Mouse (Mus musculus): Measurements from ENCODE around the gene Cpt2.

Cpt2 gene

DNA sequence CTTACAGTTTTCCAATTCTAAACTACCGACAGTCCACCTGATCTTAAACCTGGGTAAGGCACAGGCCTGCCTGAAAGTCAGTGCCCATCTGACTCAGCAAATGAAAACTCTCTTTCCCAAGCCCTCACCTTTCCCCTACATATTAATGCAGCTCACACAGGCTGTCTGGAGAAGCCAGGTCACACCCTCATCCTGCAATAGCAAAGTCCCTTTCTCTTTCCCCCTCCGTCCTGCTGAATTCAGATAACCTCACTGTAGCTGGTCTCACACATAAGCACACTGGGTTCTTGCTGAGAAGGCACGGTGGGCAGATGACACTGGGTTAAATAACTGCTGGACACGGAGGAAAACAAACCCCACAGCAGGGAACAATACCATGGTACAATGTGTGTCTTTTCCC, 1.5 kb downstream of the Cpt2 start:
- no peak for ATAC-seq (ENCODE audit: insufficient number of reproducible peaks, low FRiP score, low TSS enrichment)

DNA sequence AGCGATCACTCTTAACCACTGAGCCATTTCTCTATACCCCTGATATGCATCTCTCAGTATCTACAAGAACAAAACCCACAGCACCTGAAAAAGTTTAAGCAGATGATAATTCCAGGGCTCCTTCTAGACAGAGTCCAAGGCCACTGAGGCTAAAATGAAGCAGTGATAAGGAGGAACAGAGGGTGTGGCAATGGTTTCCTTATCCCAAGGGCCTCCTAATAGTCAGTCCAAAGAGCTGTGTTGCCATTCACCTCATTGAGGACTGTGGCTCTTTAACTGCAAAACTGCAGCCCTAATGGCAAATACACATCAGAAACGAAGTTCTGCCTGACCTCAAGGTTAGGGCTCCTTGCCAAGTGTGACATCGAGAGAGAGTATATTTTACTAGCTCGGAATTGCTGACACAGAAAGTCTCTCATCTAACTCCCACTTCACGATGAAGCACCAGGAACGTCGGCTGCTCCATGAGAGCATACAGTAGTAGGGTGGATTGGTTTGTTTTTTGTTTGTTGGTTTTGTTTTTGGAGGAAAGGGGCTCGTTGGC, 2.2 kb downstream of the Cpt2 start:
- ATAC-seq (ENCODE audit: insufficient number of reproducible peaks, low FRiP score, low TSS enrichment), result no peak

DNA sequence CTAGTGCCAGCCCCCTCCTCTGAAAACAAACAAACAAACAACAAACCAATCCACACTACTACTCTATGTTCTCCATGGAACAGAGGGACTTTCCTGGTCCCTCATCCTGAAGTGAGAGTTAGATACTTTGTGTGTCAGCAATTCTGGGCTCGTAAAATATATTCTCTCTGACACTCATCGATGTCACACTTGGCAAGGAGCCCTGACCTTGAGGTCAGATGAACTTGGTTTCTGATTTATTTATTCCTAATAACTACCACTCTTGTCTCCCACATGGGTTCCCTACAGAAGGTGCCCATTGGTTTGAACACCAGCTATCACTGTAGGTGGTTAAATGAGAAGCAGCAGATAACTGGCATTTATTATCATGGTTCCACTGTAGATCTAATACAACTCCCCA, 3.1 kb downstream of the Cpt2 start:
- no peak for ATAC-seq (ENCODE audit: insufficient number of reproducible peaks, low FRiP score, low TSS enrichment)

DNA sequence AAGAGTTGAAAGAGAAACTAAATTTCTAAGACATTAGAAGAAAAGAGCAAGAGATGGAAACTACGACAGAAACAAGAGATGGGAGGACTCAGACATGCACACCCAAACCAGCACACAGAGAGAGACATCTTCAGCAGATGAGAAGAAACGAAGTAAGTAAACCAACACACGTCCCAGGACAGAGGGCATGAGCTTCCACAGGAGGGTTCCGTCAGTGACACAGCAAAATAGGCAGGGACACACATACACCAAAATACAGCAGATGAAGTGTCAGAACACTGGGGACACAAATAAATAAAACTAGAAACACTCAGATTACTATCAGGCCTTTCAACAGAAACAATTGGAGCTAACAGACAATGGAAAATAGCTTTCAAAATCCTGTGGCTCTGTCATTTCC, 13.4 kb downstream of the Cpt2 start:
- no peak for ATAC-seq (ENCODE audit: insufficient number of reproducible peaks, low FRiP score, low TSS enrichment)

DNA sequence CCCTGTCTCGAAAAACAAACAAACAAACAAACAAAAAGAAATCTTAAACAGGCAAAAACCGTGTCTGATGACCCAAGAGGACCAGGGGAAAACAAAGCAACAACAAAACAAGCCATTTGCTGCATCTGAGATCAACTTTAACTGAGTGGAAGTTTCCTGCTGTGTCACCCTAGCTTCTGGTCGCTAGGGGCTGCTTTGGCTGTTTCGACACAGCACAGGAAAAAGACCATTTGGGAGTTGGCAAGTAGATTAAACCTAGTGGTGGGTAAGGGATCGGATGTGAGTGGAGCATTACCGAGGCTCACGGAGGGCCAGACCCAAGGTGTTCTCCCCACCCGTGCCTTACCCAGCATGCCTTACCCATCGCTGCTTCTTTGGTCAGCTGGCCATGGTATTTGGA, 16.8 kb downstream of the Cpt2 start:
- ATAC-seq (ENCODE audit: insufficient number of reproducible peaks, low FRiP score, low TSS enrichment), result no peak

DNA sequence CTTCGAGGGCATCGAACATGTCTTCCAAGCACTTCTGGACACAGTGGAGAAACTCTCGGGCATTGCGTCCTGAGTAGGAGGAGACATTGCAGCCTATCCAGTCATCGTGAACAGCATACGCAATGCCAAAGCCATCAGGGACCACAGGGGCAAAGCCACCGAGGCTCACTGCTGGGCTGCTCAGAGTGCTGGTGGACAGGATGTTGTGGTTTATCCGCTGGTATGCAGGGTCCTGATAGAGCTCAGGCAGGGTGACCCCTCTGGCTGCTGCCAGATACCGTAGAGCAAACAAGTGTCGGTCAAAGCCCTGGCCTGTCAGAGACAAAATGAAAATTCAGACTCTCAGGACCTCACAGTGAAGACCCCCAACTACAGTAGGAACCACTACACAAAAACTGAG, 19.2 kb downstream of the Cpt2 start:
- ATAC-seq (ENCODE audit: insufficient number of reproducible peaks, low FRiP score, low TSS enrichment), result no peak

GRCm38 (mm10) chr4:107900206-107900605, 23.2 kb downstream of the Cpt2 start:
- no peak for ATAC-seq (ENCODE audit: insufficient number of reproducible peaks, low FRiP score, low TSS enrichment)

- no peak for ATAC-seq (ENCODE audit: insufficient number of reproducible peaks, low FRiP score, low TSS enrichment)
These were observed 24.0 kb downstream of the Cpt2 start for GRCm38 (mm10) chr4:107899211-107899927.

GRCm38 (mm10) chr4:107892663-107893062, 30.7 kb downstream of the Cpt2 start:
- no peak for ATAC-seq (ENCODE audit: insufficient number of reproducible peaks, low FRiP score, low TSS enrichment)

- ATAC-seq (ENCODE audit: insufficient number of reproducible peaks, low FRiP score, low TSS enrichment), result peak; percentile 94
These were observed 33.5 kb downstream of the Cpt2 start, which contains the start of gene 0610037L13Rik for GRCm38 (mm10) chr4:107889731-107890432. 0610037L13Rik (plus strand) TSS chr4:107889813.

- no peak; the same call in 1 of the 2 replicates for ATAC-seq (ENCODE audit: insufficient number of reproducible peaks, low FRiP score, low TSS enrichment)
These were observed 34.1 kb downstream of the Cpt2 start for GRCm38 (mm10) chr4:107889385-107889730.

GRCm38 (mm10) chr4:107886371-107886770, 37.0 kb downstream of the Cpt2 start:
- no peak for ATAC-seq (ENCODE audit: insufficient number of reproducible peaks, low FRiP score, low TSS enrichment)

- ATAC-seq (ENCODE audit: insufficient number of reproducible peaks, low FRiP score, low TSS enrichment), result no peak
These were observed 41.8 kb downstream of the Cpt2 start for GRCm38 (mm10) chr4:107881631-107882030.

- ATAC-seq (ENCODE audit: insufficient number of reproducible peaks, low FRiP score, low TSS enrichment), result peak; percentile 84
These were observed 44.0 kb downstream of the Cpt2 start, which contains the start of gene Magoh for GRCm38 (mm10) chr4:107879254-107880050. Magoh (plus strand) TSS chr4:107879755.

- ATAC-seq (ENCODE audit: insufficient number of reproducible peaks, low FRiP score, low TSS enrichment), result no peak
These were observed 58.5 kb downstream of the Cpt2 start for GRCm38 (mm10) chr4:107864866-107865265.

GRCm38 (mm10) chr4:107858995-107859394, 64.4 kb downstream of the Cpt2 start:
- no peak for ATAC-seq (ENCODE audit: insufficient number of reproducible peaks, low FRiP score, low TSS enrichment)

- ATAC-seq (ENCODE audit: insufficient number of reproducible peaks, low FRiP score, low TSS enrichment), result peak; percentile 80
These were observed 66.3 kb downstream of the Cpt2 start for GRCm38 (mm10) chr4:107856958-107857686.

All from cerebellum, adult (tissue).